Mouse (Mus musculus): Measurements from ENCODE around the gene Stard10. TPM values are rescaled to one million over a fixed set of nuclear protein-coding genes. Genes with fewer than 3 reads are reported as not detected.

The Stard10 gene
- polyA plus RNA-seq, 1 experiment: 13.5 TPM

GRCm38 (mm10) chr7:101315699-101316098 is 1.2 kb upstream of the Stard10 start:
- no peaks in the 10 kb centered on the region for H3K4me1 ChIP-seq (ENCODE audit: control insufficient read depth, insufficient read depth, low read length)
- H3K27ac ChIP-seq (ENCODE audit: insufficient read depth, low read length): no peak overlapping the region
- no peak for TF ChIP-seq CTCF (IDR thresholded peaks at IDR 0.05; ENCODE audit: borderline replicate concordance, insufficient read depth, low read length)
- TF ChIP-seq POLR2A (IDR thresholded peaks at IDR 0.05; ENCODE audit: low read depth, low read length): no peak
- H3K4me3 ChIP-seq (ENCODE audit: insufficient read depth, low read length): no peak overlapping the region

- H3K4me1 ChIP-seq (ENCODE audit: control insufficient read depth, insufficient read depth, low read length): no peaks in the 10 kb centered on the region
- H3K27ac ChIP-seq (ENCODE audit: insufficient read depth, low read length): no peak overlapping the region
- H3K4me3 ChIP-seq (ENCODE audit: insufficient read depth, low read length): no peak overlapping the region
- TF ChIP-seq POLR2A (IDR thresholded peaks at IDR 0.05; ENCODE audit: low read depth, low read length) (no peak), CTCF (IDR thresholded peaks at IDR 0.05; ENCODE audit: borderline replicate concordance, insufficient read depth, low read length) (no peak)
Observed at GRCm38 (mm10) chr7:101316591-101317001, 290 bp upstream of the Stard10 start.

GRCm38 (mm10) chr7:101318848-101319247 is 2.0 kb downstream of the Stard10 start:
- H3K27ac ChIP-seq (ENCODE audit: insufficient read depth, low read length): no peak overlapping the region
- no peaks in the 10 kb centered on the region for H3K4me1 ChIP-seq (ENCODE audit: control insufficient read depth, insufficient read depth, low read length)
- no peak overlapping the region for H3K4me3 ChIP-seq (ENCODE audit: insufficient read depth, low read length)
- TF ChIP-seq POLR2A (IDR thresholded peaks at IDR 0.05; ENCODE audit: low read depth, low read length) (no peak), CTCF (IDR thresholded peaks at IDR 0.05; ENCODE audit: borderline replicate concordance, insufficient read depth, low read length) (no peak)

GRCm38 (mm10) chr7:101319796-101320195 is 2.9 kb downstream of the Stard10 start:
- no peak overlapping the region for H3K27ac ChIP-seq (ENCODE audit: insufficient read depth, low read length)
- no peak for TF ChIP-seq CTCF (IDR thresholded peaks at IDR 0.05; ENCODE audit: borderline replicate concordance, insufficient read depth, low read length)
- no peak for TF ChIP-seq POLR2A (IDR thresholded peaks at IDR 0.05; ENCODE audit: low read depth, low read length)
- no peaks in the 10 kb centered on the region for H3K4me1 ChIP-seq (ENCODE audit: control insufficient read depth, insufficient read depth, low read length)
- H3K4me3 ChIP-seq (ENCODE audit: insufficient read depth, low read length): no peak overlapping the region

- TF ChIP-seq POLR2A (IDR thresholded peaks at IDR 0.05; ENCODE audit: low read depth, low read length) (no peak), CTCF (IDR thresholded peaks at IDR 0.05; ENCODE audit: borderline replicate concordance, insufficient read depth, low read length) (no peak)
- H3K4me1 ChIP-seq (ENCODE audit: control insufficient read depth, insufficient read depth, low read length): no peaks in the 10 kb centered on the region
- peak overlapping the region; percentile 9; the same call in 1 of the 2 replicates for H3K4me3 ChIP-seq (ENCODE audit: insufficient read depth, low read length)
- no peak overlapping the region for H3K27ac ChIP-seq (ENCODE audit: insufficient read depth, low read length)
Observed at GRCm38 (mm10) chr7:101320399-101321217, 3.7 kb downstream of the Stard10 start.

- Histone ChIP-seq H3K27ac (ENCODE audit: insufficient read depth, low read length) (no peak overlapping the region), H3K4me1 (ENCODE audit: control insufficient read depth, insufficient read depth, low read length) (no peaks in the 10 kb centered on the region), H3K4me3 (ENCODE audit: insufficient read depth, low read length) (peak overlapping the region; percentile 37)
- TF ChIP-seq CTCF (IDR thresholded peaks at IDR 0.05; ENCODE audit: borderline replicate concordance, insufficient read depth, low read length): no peak
- no peak for TF ChIP-seq POLR2A (IDR thresholded peaks at IDR 0.05; ENCODE audit: low read depth, low read length)
Observed at GRCm38 (mm10) chr7:101321218-101321827, 4.4 kb downstream of the Stard10 start.

GRCm38 (mm10) chr7:101323141-101323594 is 6.3 kb downstream of the Stard10 start:
- TF ChIP-seq POLR2A (IDR thresholded peaks at IDR 0.05; ENCODE audit: low read depth, low read length) (no peak), CTCF (IDR thresholded peaks at IDR 0.05; ENCODE audit: borderline replicate concordance, insufficient read depth, low read length) (no peak)
- no peaks in the 10 kb centered on the region for H3K4me1 ChIP-seq (ENCODE audit: control insufficient read depth, insufficient read depth, low read length)
- H3K27ac ChIP-seq (ENCODE audit: insufficient read depth, low read length): no peak overlapping the region
- no peak overlapping the region for H3K4me3 ChIP-seq (ENCODE audit: insufficient read depth, low read length)

- Histone ChIP-seq H3K27ac (ENCODE audit: insufficient read depth, low read length) (no peak overlapping the region), H3K4me1 (ENCODE audit: control insufficient read depth, insufficient read depth, low read length) (peaks cover 10% of the 10 kb centered on the region), H3K4me3 (ENCODE audit: insufficient read depth, low read length) (no peak overlapping the region)
- TF ChIP-seq POLR2A (IDR thresholded peaks at IDR 0.05; ENCODE audit: low read depth, low read length): no peak
- TF ChIP-seq CTCF (IDR thresholded peaks at IDR 0.05; ENCODE audit: borderline replicate concordance, insufficient read depth, low read length): no peak
Observed at GRCm38 (mm10) chr7:101324142-101324962, 7.5 kb downstream of the Stard10 start.

- no peak for TF ChIP-seq CTCF (IDR thresholded peaks at IDR 0.05; ENCODE audit: borderline replicate concordance, insufficient read depth, low read length)
- H3K4me1 ChIP-seq (ENCODE audit: control insufficient read depth, insufficient read depth, low read length): peaks cover 22% of the 10 kb centered on the region
- no peak overlapping the region for H3K4me3 ChIP-seq (ENCODE audit: insufficient read depth, low read length)
- H3K27ac ChIP-seq (ENCODE audit: insufficient read depth, low read length): no peak overlapping the region
Observed at GRCm38 (mm10) chr7:101326006-101326405, 9.1 kb downstream of the Stard10 start.

All from embryonic fibroblast, embryonic 13.5 days (primary cell).